In genomic region chr19:10798576-10798975, GRCm38 (mm10) we compare ENCODE assay signal across 23 mouse cellular contexts. TPM values are rescaled to one million over a fixed set of nuclear protein-coding genes. Genes with fewer than 3 reads are reported as not detected.
A peak's percentile ranks its signal among the peaks of the same experiment; 100 is the strongest.
DNase-seq lines count a peak whose midpoint lies in the region; ATAC-seq and TF ChIP-seq lines count a peak whose summit lies in the region.
"Had no signal": no experiment of that assay in that cellular context is flagged by ENCODE, and none has a peak within 500 bp of the region (broad histone marks: within the 10 kb centered on the region; RNA-seq: fewer than 3 reads in every experiment).

No protein-coding gene starts in this region.

- no peak for TF ChIP-seq POLR2A in ES-Bruce4 (IDR thresholded peaks at IDR 0.05; ENCODE audit: insufficient read depth, low read length)

- no peaks in the 10 kb centered on the region for H3K27me3 ChIP-seq in lung, embryonic 16.5 days (ENCODE audit: control insufficient read depth, insufficient read depth, low read depth, low read length)
- H3K27me3 ChIP-seq in ES-Bruce4 (ENCODE audit: control insufficient read depth, insufficient read depth, low read length, poor library complexity, severe bottlenecking), result no peaks in the 10 kb centered on the region
- H3K27me3 ChIP-seq in embryonic facial prominence, embryonic 10.5 days (replicated peaks; ENCODE audit: low read depth, poor library complexity, severe bottlenecking), result peaks cover 5% of the 10 kb centered on the region; the same call in 1 of the 2 replicates
- H3K27me3 ChIP-seq: forebrain, embryonic 13.5 days; hindbrain, embryonic 12.5 days had no signal

- ATAC-seq in lung, embryonic 16.5 days (ENCODE audit: low read depth), result 0 out of 2 replicates have a peak, but pooled peaks have one; percentile 10
- ATAC-seq: forebrain, embryonic 13.5 days; forebrain, postnatal 0 days; hindbrain, embryonic 16.5 days; inflammation-experienced regulatory T-cells, adult 6 months; intestine, postnatal 0 days; Patski had no signal

- no peaks in the 10 kb centered on the region for H3K9me3 ChIP-seq in lung, embryonic 16.5 days (ENCODE audit: control insufficient read depth, low read length)
- no peaks in the 10 kb centered on the region for H3K9me3 ChIP-seq in ES-Bruce4 (replicated peaks; ENCODE audit: control insufficient read depth, insufficient read depth, low read length, poor library complexity, severe bottlenecking)
- H3K9me3 ChIP-seq in embryonic facial prominence, embryonic 10.5 days, result no peaks in the 10 kb centered on the region
- H3K9me3 ChIP-seq: forebrain, embryonic 13.5 days; hindbrain, embryonic 12.5 days had no signal

- no peak overlapping the region for H3K27ac ChIP-seq in lung, embryonic 16.5 days (ENCODE audit: low read length)
- H3K27ac ChIP-seq in ES-Bruce4 (ENCODE audit: insufficient read depth, low read length), result no peak overlapping the region
- H3K27ac ChIP-seq in embryonic facial prominence, embryonic 10.5 days (replicated peaks), result no peak overlapping the region
- H3K27ac ChIP-seq: forebrain, embryonic 13.5 days; hindbrain, embryonic 12.5 days had no signal

- no peak overlapping the region for H3K4me3 ChIP-seq in lung, embryonic 16.5 days (ENCODE audit: low read length)
- H3K4me3 ChIP-seq in ES-Bruce4 (ENCODE audit: low read depth, low read length), result peak overlapping the region; percentile 9
- H3K4me3 ChIP-seq in embryonic facial prominence, embryonic 10.5 days, result no peak overlapping the region
- H3K4me3 ChIP-seq: forebrain, embryonic 13.5 days; hindbrain, embryonic 12.5 days had no signal

- peak; percentile 16 for DNase-seq in cerebellum, adult 8-10 months
- no peak for DNase-seq in cerebellum, adult 18-20 months
- no peak for DNase-seq in lung, postnatal 14 days
- DNase-seq in R1 (ENCODE audit: low read depth, low spot score), result peak; percentile 78
- DNase-seq in embryonic facial prominence, embryonic 10.5 days (ENCODE audit: low spot score), result no peak
- DNase-seq in natural killer cell, adult 2 months (ENCODE audit: low spot score in 2 of 2), result no peak
- DNase-seq: adrenal gland, adult 8-10 months; adrenal gland, postnatal 36 days; cerebellum, adult 11 months; forebrain, postnatal 0 days; gastrocnemius, postnatal 25 days; heart, postnatal 10 days; heart, postnatal 4 days had no signal

- WGBS in lung, embryonic 16.5 days, result 58% methylated on average over 10 of the region's 10 CpGs
- WGBS in embryonic facial prominence, embryonic 10.5 days, result 69% methylated on average over 10 of the region's 10 CpGs

- H3K9ac ChIP-seq in lung, embryonic 16.5 days (ENCODE audit: low read length), result no peak overlapping the region
- H3K9ac ChIP-seq in ES-Bruce4 (ENCODE audit: low read depth, poor library complexity, severe bottlenecking), result no peak overlapping the region
- H3K9ac ChIP-seq: forebrain, embryonic 13.5 days; forebrain, postnatal 0 days; hindbrain, embryonic 12.5 days had no signal

- no peaks in the 10 kb centered on the region for H3K36me3 ChIP-seq in lung, embryonic 16.5 days (ENCODE audit: control insufficient read depth, insufficient read depth, low read length)
- no peaks in the 10 kb centered on the region for H3K36me3 ChIP-seq in ES-Bruce4 (ENCODE audit: control insufficient read depth, insufficient read depth, low read length, poor library complexity, severe bottlenecking)
- H3K36me3 ChIP-seq in embryonic facial prominence, embryonic 10.5 days (replicated peaks), result no peaks in the 10 kb centered on the region
- H3K36me3 ChIP-seq: hindbrain, embryonic 12.5 days had no signal

- TF ChIP-seq CTCF in ES-Bruce4 (IDR thresholded peaks at IDR 0.05; ENCODE audit: low read depth, low read length), result no peak

- no peak for TF ChIP-seq EP300 in ES-Bruce4 (IDR thresholded peaks at IDR 0.05; ENCODE audit: insufficient read depth, low read depth, low read length)

- H3K4me1 ChIP-seq in lung, embryonic 16.5 days (replicated peaks; ENCODE audit: control insufficient read depth, insufficient read depth, low read length), result peaks cover 7% of the 10 kb centered on the region
- no peaks in the 10 kb centered on the region for H3K4me1 ChIP-seq in ES-Bruce4 (ENCODE audit: control insufficient read depth, insufficient read depth, low read length)
- no peaks in the 10 kb centered on the region for H3K4me1 ChIP-seq in embryonic facial prominence, embryonic 10.5 days
- H3K4me1 ChIP-seq: forebrain, embryonic 13.5 days; hindbrain, embryonic 12.5 days had no signal

- H3K4me2 ChIP-seq in lung, embryonic 16.5 days (ENCODE audit: low read depth, low read length), result no peak overlapping the region
- H3K4me2 ChIP-seq: forebrain, embryonic 13.5 days; hindbrain, embryonic 12.5 days had no signal

RNA-seq across cellular contexts. Expression of gene Cd6, which starts 31.3 kb away (rescaled TPM):
- polyA plus RNA-seq in lung, embryonic 16.5 days (2015; fragmentation: Nextera tagmentation; extraction: Ambion mirVana), result 0.10 and 0.55 TPM in 2 replicates
- polyA plus RNA-seq in ES-Bruce4 (2011; ENCODE audit: insufficient read depth, insufficient read length, low read depth, missing spikeins), result not detected in 2 replicates
- 0.09 and 0.15 TPM in 2 replicates for polyA plus RNA-seq in embryonic facial prominence, embryonic 10.5 days (2016; fragmentation: Nextera tagmentation; extraction: Ambion mirVana)
- polyA plus RNA-seq: embryonic facial prominence, embryonic 14.5 days; forebrain, embryonic 13.5 days; heart, embryonic 14.5 days; hindbrain, embryonic 12.5 days; hindbrain, embryonic 16.5 days had no signal

RNA-seq across cellular contexts. Expression of gene Slc15a3, which starts 41.0 kb away (rescaled TPM):
- 0.50 and 0.83 TPM in 2 replicates for polyA plus RNA-seq in lung, embryonic 16.5 days (2015; fragmentation: Nextera tagmentation; extraction: Ambion mirVana)
- not detected in 2 replicates for polyA plus RNA-seq in ES-Bruce4 (2011; ENCODE audit: insufficient read depth, insufficient read length, low read depth, missing spikeins)
- 0.43 and 0.77 TPM in 2 replicates for polyA plus RNA-seq in embryonic facial prominence, embryonic 10.5 days (2016; fragmentation: Nextera tagmentation; extraction: Ambion mirVana)

RNA-seq across cellular contexts. Expression of gene Cd5, which starts 59.8 kb away (rescaled TPM):
- polyA plus RNA-seq in lung, embryonic 16.5 days (2015; fragmentation: Nextera tagmentation; extraction: Ambion mirVana), result 0.87 and 1.1 TPM in 2 replicates
- not detected in 2 replicates for polyA plus RNA-seq in ES-Bruce4 (2011; ENCODE audit: insufficient read depth, insufficient read length, low read depth, missing spikeins)
- polyA plus RNA-seq in embryonic facial prominence, embryonic 10.5 days (2016; fragmentation: Nextera tagmentation; extraction: Ambion mirVana), result 0.15 and 0.19 TPM in 2 replicates
- polyA plus RNA-seq: forebrain, embryonic 13.5 days; Patski had no signal

Comparison
In these comparisons a context has a peak if more than half of its experiments do, and no peak if none do; other contexts are left out.
1. DNase-seq: peak in cerebellum, adult 8-10 months (single experiment) and R1 (single experiment); none in cerebellum, adult 18-20 months (0 of 2), lung, postnatal 14 days (single experiment), embryonic facial prominence, embryonic 10.5 days (single experiment) and natural killer cell, adult 2 months (0 of 2).